Mouse (Mus musculus) thymus, postnatal 14 days (tissue): Measurements from ENCODE around the gene Rftn1.

Source experiments
- DNase-seq: peaks from one replicate; pipeline ENCODE4 v3.0.0; 2021

Rftn1 gene

GRCm38 (mm10) chr17:50059417-50059816 is 131.1 kb downstream of the Rftn1 start:
- no peak for DNase-seq

DNA sequence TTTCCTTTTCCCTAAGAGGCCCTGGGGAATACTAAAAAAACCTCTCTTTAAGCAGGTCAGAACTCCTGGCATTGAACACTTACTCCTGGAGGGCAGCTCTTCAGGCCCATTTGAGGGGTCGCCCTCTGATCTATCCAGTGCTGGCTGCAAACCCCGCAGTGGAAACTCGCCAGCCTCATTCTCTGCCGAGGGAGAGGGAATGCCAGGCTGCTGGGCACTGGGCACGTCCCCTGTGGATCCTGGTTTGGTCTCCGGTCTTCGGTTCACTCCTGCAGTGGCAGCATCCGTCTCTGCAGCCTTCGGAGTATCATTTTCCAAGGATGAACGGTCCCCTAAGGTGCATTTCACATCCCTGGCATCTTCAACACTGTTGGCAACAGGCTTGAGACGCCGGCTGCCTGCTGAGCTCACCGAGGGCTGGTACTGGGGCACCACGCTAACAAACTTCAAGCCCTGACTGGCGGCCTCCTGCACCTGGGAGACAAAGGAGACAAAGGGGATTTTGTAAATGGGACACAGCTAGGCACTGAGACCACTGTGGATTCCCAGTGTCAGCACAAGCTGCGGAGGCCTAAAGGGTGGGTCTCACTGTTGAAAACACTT is 135.2 kb downstream of the Rftn1 start:
- no peak for DNase-seq

GRCm38 (mm10) chr17:50054586-50054985 is 135.9 kb downstream of the Rftn1 start:
- no peak for DNase-seq

DNA sequence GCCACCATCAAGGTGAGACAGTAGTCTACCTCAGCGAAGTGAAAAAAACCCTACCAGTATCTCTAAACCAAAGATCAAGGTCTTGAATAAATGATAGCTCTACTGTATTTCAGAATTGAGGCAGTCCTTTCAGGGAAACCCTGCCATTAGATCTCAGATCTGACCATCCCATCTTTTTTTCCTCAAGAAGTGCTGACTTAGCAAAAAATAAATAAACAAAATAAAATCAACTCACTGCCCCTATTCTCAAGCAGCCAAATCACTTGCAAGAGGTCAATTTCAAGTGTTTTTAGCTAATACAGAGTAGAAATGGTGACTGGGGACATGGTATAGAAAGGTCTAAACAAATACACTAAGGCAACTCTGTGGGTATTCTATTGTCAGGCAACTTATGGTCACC is 136.5 kb downstream of the Rftn1 start:
- DNase-seq = no peak

GRCm38 (mm10) chr17:50052741-50053468 is 137.6 kb downstream of the Rftn1 start:
- no peak for DNase-seq

- DNase-seq = no peak
Measured at GRCm38 (mm10) chr17:50050456-50050855, 140.0 kb downstream of the Rftn1 start.

DNA sequence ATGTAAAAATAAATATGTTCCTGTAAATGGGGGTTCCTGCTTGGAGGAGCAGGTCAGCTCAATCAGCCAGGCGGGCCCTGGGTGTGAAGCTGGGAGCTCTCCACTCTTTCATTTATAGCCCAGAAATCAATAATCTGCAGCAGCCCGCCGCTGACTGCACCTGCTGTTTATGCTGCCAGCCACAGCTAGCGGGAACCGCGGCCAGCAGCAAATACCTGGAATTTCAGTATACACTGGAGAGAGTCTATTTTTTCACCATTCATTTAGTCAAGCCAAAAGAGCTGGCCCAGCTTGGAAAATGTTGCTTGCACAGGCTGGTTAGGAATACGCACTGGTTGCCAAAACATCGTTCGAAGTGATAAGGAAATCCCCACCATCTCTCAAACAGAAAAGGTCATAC is 142.3 kb downstream of the Rftn1 start:
- DNase-seq = no peak

GRCm38 (mm10) chr17:50047182-50047581 is 143.3 kb downstream of the Rftn1 start:
- no peak for DNase-seq

GRCm38 (mm10) chr17:50040727-50041410 is 149.6 kb downstream of the Rftn1 start:
- DNase-seq = no peak

GRCm38 (mm10) chr17:50037882-50038665 is 152.4 kb downstream of the Rftn1 start:
- DNase-seq = no peak

DNA sequence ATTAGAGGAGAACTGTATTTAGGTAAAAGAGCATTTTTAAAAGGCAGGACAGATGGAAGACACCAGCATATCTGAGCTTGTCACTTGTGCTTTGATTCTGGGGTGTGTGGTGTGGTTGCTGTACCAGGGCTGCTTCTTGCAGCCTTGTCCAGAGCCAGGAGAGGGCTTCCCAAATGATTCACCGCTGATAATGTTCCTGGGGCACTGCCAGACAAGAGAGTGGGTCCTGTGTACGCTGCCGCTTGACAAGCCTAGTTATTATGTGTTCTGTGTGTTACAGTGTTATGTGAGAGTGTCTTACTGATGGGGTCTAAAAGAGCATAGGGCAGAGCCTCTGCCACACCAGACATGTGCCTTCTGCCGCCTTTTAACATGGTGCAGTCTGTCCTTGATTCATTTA is 153.1 kb downstream of the Rftn1 start:
- no peak for DNase-seq

DNA sequence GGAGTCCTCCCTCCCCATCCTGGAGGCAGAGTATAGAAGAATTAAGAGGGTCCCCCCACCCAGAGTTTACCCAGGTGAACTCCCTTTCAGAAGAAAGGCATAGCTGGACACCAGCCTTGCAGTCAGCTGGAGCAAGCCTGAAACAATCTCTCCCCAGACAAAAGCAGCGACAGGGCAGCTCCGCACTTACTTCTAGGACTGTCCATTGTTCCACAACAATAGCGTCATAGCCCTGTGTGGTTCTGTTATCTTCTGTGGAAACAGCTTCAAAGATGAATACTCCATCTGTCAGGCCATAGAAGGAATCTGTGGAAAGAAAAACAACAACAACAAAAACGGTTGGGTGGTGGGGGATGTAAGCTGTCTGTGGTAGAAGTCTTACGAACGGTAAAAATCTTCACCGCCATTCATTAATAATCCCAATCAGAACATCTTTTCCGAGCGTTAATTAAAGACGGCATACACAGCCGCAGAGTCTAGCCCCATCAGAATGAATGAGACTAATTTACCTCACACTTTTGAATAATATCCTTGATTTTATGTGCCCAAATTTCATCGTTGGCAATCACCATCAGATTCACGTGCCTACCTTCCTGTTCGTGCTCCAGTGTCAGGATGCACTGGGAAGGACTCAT is 153.6 kb downstream of the Rftn1 start:
- DNase-seq = no peak

GRCm38 (mm10) chr17:50033698-50034097 is 156.8 kb downstream of the Rftn1 start:
- DNase-seq = no peak

- no peak for DNase-seq
Measured at GRCm38 (mm10) chr17:50031548-50032491, 158.7 kb downstream of the Rftn1 start.

DNA sequence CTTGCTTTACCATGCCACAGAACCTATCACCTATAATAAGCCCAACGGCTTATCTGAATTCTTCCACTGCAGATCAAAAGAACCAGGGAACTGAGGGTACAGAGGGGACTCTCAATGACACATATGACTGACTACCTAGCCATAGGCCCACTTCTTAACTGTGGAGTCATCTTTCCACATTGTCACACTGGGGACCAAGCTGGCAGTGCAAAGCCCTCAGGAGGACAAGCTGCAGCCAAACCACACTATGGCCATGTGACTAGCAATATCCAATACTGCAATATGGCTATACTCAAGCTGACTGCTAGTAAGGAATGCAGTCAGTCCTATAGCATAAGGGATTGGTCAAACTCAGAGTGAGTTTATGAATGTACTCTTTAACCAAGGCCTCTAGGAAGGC is 164.8 kb downstream of the Rftn1 start:
- DNase-seq = no peak

GRCm38 (mm10) chr17:50025173-50025626 is 165.3 kb downstream of the Rftn1 start:
- DNase-seq = no peak

GRCm38 (mm10) chr17:50021400-50021799 is 169.1 kb downstream of the Rftn1 start:
- DNase-seq = no peak

DNA sequence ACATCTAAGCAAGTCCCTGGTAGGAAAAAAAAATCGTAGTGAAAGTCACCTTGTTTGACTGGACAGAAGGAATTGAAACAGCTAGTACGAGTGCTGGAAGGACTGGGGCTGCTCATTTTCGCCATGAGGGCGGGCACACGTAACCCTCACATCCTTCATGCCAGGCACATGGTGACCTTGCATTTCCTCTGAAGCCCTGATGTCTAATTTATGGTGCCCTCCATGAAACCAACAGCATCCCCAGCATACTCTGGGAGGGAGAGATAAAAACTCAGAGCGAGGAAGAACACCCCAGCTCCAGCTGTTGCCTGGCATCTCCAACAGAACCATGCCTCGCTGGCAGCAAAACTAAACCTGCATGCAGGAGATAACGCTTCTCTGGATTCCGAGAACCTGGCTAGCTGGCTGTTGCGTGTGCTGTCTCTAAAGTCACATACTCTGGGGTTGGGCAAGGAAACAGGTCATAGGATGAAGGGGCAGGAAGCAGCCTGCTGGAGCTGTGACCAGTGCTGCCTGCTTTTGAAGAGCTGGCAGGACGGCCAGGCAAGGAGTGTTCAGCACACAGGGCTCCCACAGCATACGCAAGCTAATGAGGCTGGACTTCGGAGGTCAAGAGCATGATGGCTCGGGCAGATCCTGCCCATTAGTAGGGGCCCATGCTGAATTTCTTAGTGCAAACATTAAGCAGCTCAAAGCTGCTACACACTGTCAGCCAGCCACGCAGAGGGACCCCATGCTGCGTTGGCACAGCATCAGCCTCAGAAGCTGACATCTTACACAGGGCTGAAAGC is 170.1 kb downstream of the Rftn1 start:
- no peak for DNase-seq

- no peak for DNase-seq
Measured at GRCm38 (mm10) chr17:50019819-50020210, 170.7 kb downstream of the Rftn1 start.

GRCm38 (mm10) chr17:50019090-50019489 is 171.4 kb downstream of the Rftn1 start:
- DNase-seq = no peak

DNA sequence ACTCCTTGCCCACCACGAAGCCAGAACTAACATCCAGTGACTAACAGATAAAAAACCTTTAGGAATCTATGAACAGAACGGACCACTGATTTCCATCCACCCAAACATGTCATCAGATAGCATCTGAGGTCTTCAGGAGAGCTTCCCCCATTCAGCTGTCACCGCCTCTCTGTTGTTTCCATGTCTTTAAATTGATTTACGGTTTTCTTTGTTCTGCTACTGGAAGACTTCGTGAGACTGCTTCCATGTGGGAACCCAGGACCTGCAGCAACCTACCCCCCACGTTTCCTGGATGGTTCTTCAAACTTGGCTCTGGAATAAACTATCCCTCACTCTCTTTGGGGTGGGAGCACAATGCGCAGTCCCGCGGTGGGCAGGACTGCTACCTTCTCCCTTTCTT is 175.8 kb downstream of the Rftn1 start:
- DNase-seq = no peak
